Mouse (Mus musculus) intestine, embryonic 16.5 days (tissue): ENCODE measurements around the gene Sync. TPM values are rescaled to one million over a fixed set of nuclear protein-coding genes. Genes with fewer than 3 reads are reported as not detected.
A peak's percentile ranks its signal among the peaks of the same experiment; 100 is the strongest.

ENCODE experiments used
- ATAC-seq: fragments of 200-750 bp; cut with Nextera tagmentation; 2 replicates; pipeline ENCODE4 v1.8.0; 2017; ENCODE audit warnings: moderate TSS enrichment, moderate library complexity
- H3K27ac ChIP-seq: fragments of 300-500 bp; sonication (generic); 2 replicates; pipeline ENCODE4 v1.5.1; 2014; ENCODE audit warnings: mild to moderate bottlenecking, low read length
- H3K27me3 ChIP-seq: fragments of 300-500 bp; sonication (generic); replicated peaks from 2 replicates; pipeline ENCODE4 v1.6.1; 2014; ENCODE audit warnings: low read length, control low read depth, mixed read lengths; ENCODE audit not compliant: control insufficient read depth, insufficient read depth
- H3K36me3 ChIP-seq: fragments of 300-500 bp; sonication (generic); 2 replicates; pipeline ENCODE4 v1.6.1; 2014; ENCODE audit warnings: low read length, control low read depth; ENCODE audit not compliant: control insufficient read depth, insufficient read depth
- H3K4me1 ChIP-seq: fragments of 300-500 bp; sonication (generic); 2 replicates; pipeline ENCODE4 v1.6.1; 2014; ENCODE audit warnings: low read length, control low read depth, mixed read lengths; ENCODE audit not compliant: control insufficient read depth, insufficient read depth
- H3K4me2 ChIP-seq: fragments of 300-500 bp; sonication (generic); 2 replicates; pipeline ENCODE4 v1.6.1; 2014; ENCODE audit warnings: low read depth, low read length, control low read depth
- H3K4me3 ChIP-seq: fragments of 300-500 bp; sonication (generic); 2 replicates; pipeline ENCODE4 v1.5.1; 2014; ENCODE audit warnings: mild to moderate bottlenecking, low read length
- H3K9ac ChIP-seq: fragments of 300-500 bp; sonication (generic); 2 replicates; pipeline ENCODE4 v1.6.1; 2014; ENCODE audit warnings: low read depth, low read length
- H3K9me3 ChIP-seq: fragments of 300-500 bp; sonication (generic); 2 replicates; pipeline ENCODE4 v1.6.1; 2016; ENCODE audit warnings: low read length, control low read depth; ENCODE audit not compliant: control insufficient read depth
- WGBS: fragments of 180-500 bp; shearing (Covaris S2); extraction: QIAGEN DNeasy Blood & Tissue Kit; methylation state at CpG from one replicate; pipeline ENCODE4 v1.1.7; 2014; 5-methylcytosine and 5-hydroxymethylcytosine counted together
- polyA plus RNA-seq: library from polyadenylated mRNA; unstranded; fragments of >200 nt; fragmentation: Nextera tagmentation; extraction: Ambion mirVana; gene quantifications from 2 replicates; pipeline ENCODE4 v1.2.1, GENCODE M21; 2015

Gene Sync
- polyA plus RNA-seq, 1 experiment from 2014 or later = 1.1 TPM

DNA sequence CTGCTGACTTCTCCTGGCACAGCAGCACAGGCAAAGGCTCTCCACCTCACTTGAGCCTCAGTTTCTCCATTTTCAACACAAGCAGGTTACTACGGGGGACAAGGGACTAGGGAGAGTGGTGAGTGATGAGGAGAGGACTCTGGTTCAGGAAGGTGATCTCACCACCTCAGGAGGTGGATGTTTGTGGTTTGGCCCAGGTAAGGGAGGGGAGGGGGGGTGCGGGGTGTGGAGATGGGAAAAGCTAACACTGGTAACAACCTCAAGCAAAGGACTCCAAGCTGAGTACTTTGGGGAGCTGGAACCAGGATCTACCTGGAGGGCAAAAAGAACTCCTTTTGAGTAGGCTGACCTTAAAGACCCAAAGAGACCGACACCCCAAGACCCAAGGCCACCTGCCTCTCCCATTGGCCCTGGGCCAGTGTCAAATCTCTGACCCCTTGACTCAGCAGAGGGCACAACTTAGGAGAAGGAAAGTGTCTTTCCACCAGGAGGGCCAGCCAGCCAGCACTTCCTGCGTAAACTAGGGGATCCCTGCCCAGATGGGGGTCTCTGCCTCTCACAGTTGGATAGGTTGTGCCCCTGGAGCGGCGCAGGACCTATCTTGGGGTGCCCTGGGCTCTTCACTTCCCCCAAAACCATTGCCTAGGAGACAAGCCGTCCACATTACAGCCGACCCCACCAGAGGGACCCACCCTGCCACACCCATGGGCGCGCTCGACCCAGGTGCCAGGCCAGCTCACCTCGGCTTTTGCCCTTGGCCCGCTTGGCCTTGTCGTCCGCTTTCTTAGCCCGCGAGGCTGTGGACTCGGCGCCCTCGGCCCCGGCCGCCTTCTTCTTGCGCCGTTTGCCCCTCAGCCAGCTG, 39.8 kb upstream of the Sync start:
- Histone ChIP-seq H3K4me1 (peaks cover 35% of the 10 kb centered on the region), H3K36me3 (no peaks in the 10 kb centered on the region), H3K27me3 (peaks cover 5% of the 10 kb centered on the region; the same call in 1 of the 2 replicates), H3K4me2 (peak overlapping the region; percentile 95), H3K9ac (peak overlapping the region; percentile 90), H3K4me3 (peak overlapping the region; percentile 83), H3K27ac (peak overlapping the region; percentile 98), H3K9me3 (no peaks in the 10 kb centered on the region)
- no peak for ATAC-seq
- WGBS = 7% methylated on average over 24 of the region's 24 CpGs

DNA sequence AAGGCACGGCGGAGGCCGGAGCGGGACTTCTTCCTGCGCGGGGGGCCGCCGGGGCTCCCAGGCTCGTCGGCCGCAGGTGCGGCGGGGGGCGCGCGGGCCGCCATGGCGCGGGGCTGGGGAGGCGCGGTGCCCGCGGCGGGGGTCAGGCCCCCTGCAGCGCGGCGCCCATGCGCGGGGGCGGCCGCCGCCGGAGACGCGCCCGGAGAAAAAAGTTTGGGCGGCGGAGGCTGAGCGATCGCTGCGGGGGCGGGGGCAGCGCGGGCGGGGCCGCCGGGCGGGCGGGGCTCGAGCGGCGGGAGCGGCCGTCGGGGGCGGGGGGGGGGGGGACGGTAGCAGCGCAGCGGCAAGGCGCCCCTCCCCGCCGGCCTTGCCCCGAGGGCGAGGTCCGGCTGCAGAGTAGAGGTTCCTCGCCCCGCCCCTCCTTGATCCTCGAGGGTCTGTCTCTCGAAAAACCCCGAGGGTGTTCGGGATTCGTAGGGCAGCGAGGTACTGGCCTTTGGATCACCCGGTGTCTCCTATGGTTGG, 39.1 kb upstream of the Sync start:
- H3K27me3 ChIP-seq = peaks cover 5% of the 10 kb centered on the region; the same call in 1 of the 2 replicates
- H3K4me2 ChIP-seq = peak overlapping the region; percentile 95
- H3K4me1 ChIP-seq = peaks cover 32% of the 10 kb centered on the region
- WGBS = 0% methylated on average over 23 of the region's 74 CpGs
- peak overlapping the region; percentile 98 for H3K27ac ChIP-seq
- ATAC-seq = 0 out of 2 replicates have a peak, but pooled peaks have one; percentile 4
- H3K4me3 ChIP-seq = peak overlapping the region; percentile 83
- H3K9me3 ChIP-seq = no peaks in the 10 kb centered on the region
- H3K9ac ChIP-seq = peak overlapping the region; percentile 90
- H3K36me3 ChIP-seq = no peaks in the 10 kb centered on the region

DNA sequence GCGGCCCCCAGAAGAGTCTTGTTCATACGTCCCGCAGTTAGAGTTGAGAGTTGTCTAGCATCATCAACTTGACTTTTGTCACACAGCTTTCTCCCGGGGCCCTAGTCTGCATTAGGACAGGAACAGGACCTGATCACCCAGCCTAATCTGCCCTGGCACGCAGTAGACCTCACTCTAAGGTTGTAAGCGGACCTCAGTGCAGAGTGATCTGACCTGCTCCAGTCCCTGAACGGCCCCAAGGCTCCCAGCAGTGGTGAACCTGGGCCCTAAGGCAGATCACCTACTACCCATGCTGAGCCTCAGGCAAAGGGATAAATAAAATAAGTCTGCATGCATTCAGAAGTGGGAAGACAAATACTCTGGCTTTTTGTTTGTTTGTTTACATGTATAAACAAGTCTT, 38.1 kb upstream of the Sync start:
- Histone ChIP-seq H3K9ac (peak overlapping the region; percentile 21; the same call in 1 of the 2 replicates), H3K4me3 (no peak overlapping the region), H3K4me1 (peaks cover 32% of the 10 kb centered on the region), H3K36me3 (no peaks in the 10 kb centered on the region), H3K4me2 (no peak overlapping the region), H3K9me3 (no peaks in the 10 kb centered on the region), H3K27me3 (peaks cover 5% of the 10 kb centered on the region; the same call in 1 of the 2 replicates), H3K27ac (peak overlapping the region; percentile 98)
- ATAC-seq = no peak
- WGBS = 48% methylated on average over 7 of the region's 7 CpGs

DNA sequence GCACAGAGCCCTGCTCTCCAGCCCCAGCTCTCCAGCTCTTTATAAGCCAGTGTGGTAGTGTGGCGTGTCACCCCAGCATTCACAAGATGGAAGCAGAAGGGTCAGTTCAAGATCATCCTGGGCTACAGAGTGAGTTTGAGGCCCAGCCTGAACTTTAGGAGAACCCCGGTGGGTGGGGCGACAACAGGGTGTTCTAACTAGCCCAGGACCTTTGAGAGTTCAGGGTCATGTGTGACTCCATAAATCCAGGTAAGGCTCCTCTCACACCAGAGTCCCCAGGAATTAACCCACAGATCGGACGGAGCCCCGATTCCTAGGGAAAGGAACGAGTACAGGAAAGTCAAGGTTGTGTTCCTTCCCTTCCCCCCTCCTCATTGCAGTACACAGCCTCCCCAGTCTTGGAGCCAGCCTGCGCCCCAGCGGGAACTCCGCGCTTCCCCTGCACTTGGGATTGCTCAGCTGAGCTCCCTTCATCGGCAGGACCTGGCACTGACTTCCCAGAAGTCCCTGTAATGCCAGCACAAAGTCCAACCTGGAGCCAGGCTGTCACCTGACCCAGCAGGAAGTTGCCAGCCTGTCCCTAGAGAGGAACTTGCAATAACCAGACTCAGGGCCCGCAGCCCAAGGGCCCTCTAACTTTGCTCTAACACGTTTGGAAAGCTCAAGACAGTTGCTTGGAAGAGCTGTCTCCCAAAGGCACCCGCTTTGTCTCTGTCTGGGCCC, 36.5 kb upstream of the Sync start:
- Histone ChIP-seq H3K27ac (peak overlapping the region; percentile 99), H3K9me3 (no peaks in the 10 kb centered on the region), H3K9ac (peak overlapping the region; percentile 70), H3K27me3 (peaks cover 5% of the 10 kb centered on the region; the same call in 1 of the 2 replicates), H3K36me3 (no peaks in the 10 kb centered on the region), H3K4me1 (peaks cover 21% of the 10 kb centered on the region), H3K4me2 (peak overlapping the region; percentile 56), H3K4me3 (peak overlapping the region; percentile 17; the same call in 1 of the 2 replicates)
- WGBS = 34% methylated on average over 15 of the region's 15 CpGs
- ATAC-seq = peak; percentile 88

DNA sequence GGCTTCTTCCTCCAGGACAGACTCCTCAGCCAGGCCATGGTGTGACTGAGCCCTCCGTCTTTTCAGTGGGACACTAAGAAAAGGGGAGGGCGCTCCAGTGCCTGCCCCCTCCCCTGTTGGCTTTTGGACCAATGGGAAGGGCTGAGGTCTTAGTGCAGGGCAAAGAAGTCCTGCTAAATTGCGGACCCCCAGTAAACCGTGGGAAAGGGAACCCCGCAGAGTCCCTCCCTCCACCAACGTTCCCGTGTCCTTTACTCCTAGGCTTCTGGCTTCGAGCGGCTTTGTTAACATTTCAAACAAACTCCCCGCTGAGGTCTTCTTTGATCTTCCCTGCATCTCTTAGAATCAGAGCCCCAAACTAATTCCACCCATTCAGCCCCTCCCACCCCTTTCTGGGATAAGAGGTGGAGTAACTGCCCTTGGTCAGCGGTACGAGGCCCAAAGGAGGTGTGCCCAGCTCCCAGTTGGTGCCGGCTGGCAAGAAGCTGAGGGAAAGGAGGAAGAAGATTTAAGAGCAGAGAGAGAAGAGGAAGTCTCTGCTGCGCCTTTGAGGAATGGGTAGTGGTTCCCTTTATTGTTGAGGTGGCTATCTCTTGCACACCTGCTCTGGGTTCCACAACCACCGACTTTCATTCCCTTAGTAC, 35.8 kb upstream of the Sync start:
- Histone ChIP-seq H3K9ac (peak overlapping the region; percentile 70), H3K4me1 (peaks cover 23% of the 10 kb centered on the region), H3K27me3 (peaks cover 5% of the 10 kb centered on the region; the same call in 1 of the 2 replicates), H3K27ac (peak overlapping the region; percentile 99), H3K4me3 (peak overlapping the region; percentile 17; the same call in 1 of the 2 replicates), H3K36me3 (no peaks in the 10 kb centered on the region), H3K4me2 (peak overlapping the region; percentile 56), H3K9me3 (no peaks in the 10 kb centered on the region)
- 7% methylated on average over 15 of the region's 15 CpGs for WGBS
- ATAC-seq = peak; percentile 63

DNA sequence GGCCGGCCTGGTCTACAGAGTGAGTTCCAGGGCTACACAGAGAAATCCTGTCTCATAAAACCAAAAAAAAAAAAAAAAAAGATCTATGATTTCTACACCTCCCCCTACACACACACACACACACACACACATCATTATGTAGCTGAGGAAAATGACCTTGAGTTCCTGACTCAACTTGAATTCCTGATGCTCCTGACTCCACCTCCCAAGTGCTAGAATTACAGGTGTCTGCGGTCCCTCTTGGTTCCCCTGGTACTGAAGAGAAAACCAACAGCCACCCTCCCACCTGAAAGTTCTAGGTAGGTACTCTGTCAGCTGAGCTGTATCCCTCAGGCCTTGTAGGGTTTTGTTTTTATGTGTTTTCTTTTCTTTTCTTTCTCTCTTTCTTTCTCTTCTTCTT, 34.9 kb upstream of the Sync start:
- peak overlapping the region; percentile 99; the same call in 1 of the 2 replicates for H3K27ac ChIP-seq
- no peak overlapping the region for H3K4me3 ChIP-seq
- H3K9me3 ChIP-seq = no peaks in the 10 kb centered on the region
- no peak for ATAC-seq
- no peak overlapping the region for H3K9ac ChIP-seq
- H3K4me2 ChIP-seq = no peak overlapping the region
- 86% methylated on average over 2 of the region's 2 CpGs for WGBS
- no peaks in the 10 kb centered on the region for H3K36me3 ChIP-seq
- H3K27me3 ChIP-seq = peaks cover 5% of the 10 kb centered on the region; the same call in 1 of the 2 replicates
- H3K4me1 ChIP-seq = peaks cover 27% of the 10 kb centered on the region

DNA sequence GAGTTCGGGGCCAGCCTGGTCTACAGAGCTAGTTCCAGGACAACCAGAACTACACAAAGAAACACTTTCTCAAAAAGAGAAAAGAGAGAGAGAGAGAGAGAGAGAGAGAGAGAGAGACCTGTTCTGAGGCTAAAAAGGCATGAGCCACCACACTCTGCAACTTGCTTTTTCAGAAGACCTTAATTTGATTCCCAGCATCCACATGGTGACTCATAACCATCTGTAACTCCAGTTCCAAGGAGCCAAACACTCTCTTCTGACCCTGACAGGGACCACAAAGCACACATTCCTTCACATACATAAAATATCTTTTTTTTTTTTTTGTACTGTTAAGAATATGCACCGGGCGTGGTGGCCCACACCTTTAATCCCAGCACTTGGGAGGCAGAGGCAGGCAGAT, 32.8 kb upstream of the Sync start:
- no peak overlapping the region for H3K4me2 ChIP-seq
- WGBS = 93% methylated on average over 3 of the region's 3 CpGs
- no peak for ATAC-seq
- peaks cover 17% of the 10 kb centered on the region for H3K4me1 ChIP-seq
- 0 out of 2 replicates have a peak, but pooled peaks cover 3% of the 10 kb centered on the region for H3K27me3 ChIP-seq
- H3K9ac ChIP-seq = no peak overlapping the region
- no peaks in the 10 kb centered on the region for H3K9me3 ChIP-seq
- H3K4me3 ChIP-seq = no peak overlapping the region
- no peak overlapping the region for H3K27ac ChIP-seq
- no peaks in the 10 kb centered on the region for H3K36me3 ChIP-seq

DNA sequence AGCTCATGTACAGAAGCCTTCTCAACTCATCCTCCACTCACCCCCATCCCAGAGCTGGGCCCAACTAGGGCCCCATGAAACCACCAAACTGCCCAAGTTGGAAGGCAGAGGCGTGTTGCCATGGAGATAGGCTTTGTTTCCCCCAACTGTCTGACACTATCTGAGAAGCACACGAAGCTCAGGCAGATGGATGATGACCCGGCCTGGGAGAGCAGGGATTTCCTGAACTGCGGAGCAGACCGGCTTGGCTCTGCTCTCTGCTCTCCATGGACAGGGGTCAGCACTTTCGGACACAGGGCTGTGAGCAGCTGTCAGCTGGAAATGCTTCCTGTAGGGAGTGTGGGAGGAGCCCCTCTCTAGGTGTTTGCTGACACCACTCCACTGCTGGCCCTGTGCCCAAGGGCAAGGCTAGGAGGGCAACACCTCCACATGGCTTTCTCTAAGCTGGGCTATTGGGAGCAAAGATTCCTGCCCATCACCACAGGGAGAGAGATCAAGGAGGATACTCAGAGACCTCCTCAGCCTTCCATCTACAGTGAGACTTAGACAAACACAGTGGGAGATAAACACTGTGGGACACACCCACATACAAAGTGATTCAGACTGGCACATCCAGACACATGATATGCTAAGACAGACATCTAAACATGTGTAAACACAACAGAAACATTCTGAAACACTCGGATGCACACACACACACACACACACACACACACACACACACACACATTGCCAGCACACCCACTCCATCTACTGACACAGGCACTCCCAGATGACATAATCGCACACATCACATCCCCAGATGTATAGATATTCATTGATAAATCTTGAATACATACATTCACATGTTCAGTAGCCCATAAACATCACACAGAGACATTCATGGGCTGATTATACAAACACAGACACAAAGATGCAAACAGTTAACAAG, 30.7 kb upstream of the Sync start:
- Histone ChIP-seq H3K9me3 (no peaks in the 10 kb centered on the region), H3K36me3 (no peaks in the 10 kb centered on the region), H3K9ac (peak overlapping the region; percentile 35; the same call in 1 of the 2 replicates), H3K4me2 (no peak overlapping the region), H3K4me3 (no peak overlapping the region), H3K27me3 (no peaks in the 10 kb centered on the region), H3K27ac (0 out of 2 replicates have a peak overlapping the region, but pooled peaks have one; percentile 34), H3K4me1 (peaks cover 13% of the 10 kb centered on the region)
- peak; percentile 58 for ATAC-seq
- 25% methylated on average over 8 of the region's 8 CpGs for WGBS
